Mouse (Mus musculus): ENCODE measurements around the gene Sult1c2.
"Not testable (repeated sequence)": the region's sequence is repeated elsewhere in the genome, so short reads cannot be mapped to it uniquely, and the experiment has no call there.

Gene Sult1c2

GRCm38 (mm10) chr17:53846206-53846605, at the start of gene Sult1c2:
Gene Sult1c2, minus strand, starts transcription at chr17:53846339.
- in situ Hi-C loops (cut with MboI; ENCODE audit: low pct_unique_long_range_greater_than_20kb in 1 of 2, low sequenced_read_pairs in 2 of 2, unreplicated experiment in 1 of 2), result no loop called here

- in situ Hi-C loops (cut with MboI; ENCODE audit: low pct_unique_long_range_greater_than_20kb in 1 of 2, low sequenced_read_pairs in 2 of 2, unreplicated experiment in 1 of 2), result not testable (repeated sequence)
Observed at GRCm38 (mm10) chr17:53879006-53879675, 33.0 kb upstream of the Sult1c2 start.

- in situ Hi-C loops (cut with MboI; ENCODE audit: low pct_unique_long_range_greater_than_20kb in 1 of 2, low sequenced_read_pairs in 2 of 2, unreplicated experiment in 1 of 2), result no loop called here
Observed at GRCm38 (mm10) chr17:53874433-53874832, 28.3 kb upstream of the Sult1c2 start.

GRCm38 (mm10) chr17:53872192-53872591, 26.1 kb upstream of the Sult1c2 start:
- in situ Hi-C loops (cut with MboI; ENCODE audit: low pct_unique_long_range_greater_than_20kb in 1 of 2, low sequenced_read_pairs in 2 of 2, unreplicated experiment in 1 of 2), result no loop called here

DNA sequence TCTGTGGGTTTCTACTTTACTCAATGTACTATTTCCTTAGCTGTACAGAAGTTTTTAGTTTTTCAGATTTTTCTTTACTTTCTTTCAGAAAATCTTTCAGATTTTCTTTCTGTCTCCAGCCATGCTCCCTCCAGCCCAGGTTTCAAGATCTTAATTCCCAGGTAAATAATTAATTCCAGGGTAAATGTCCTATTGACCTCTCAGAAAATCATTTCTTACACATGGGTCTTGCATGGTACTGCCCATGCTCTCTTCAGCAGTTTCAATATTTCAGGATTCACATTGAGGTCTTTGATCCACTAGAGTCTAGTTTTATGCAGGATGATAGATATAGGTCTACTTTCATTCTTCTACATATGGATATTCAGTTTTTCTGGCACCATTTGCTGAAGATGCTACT, 23.8 kb upstream of the Sult1c2 start:
- in situ Hi-C loops (cut with MboI; ENCODE audit: low pct_unique_long_range_greater_than_20kb in 1 of 2, low sequenced_read_pairs in 2 of 2, unreplicated experiment in 1 of 2), result no loop called here

- in situ Hi-C loops (cut with MboI; ENCODE audit: low pct_unique_long_range_greater_than_20kb in 1 of 2, low sequenced_read_pairs in 2 of 2, unreplicated experiment in 1 of 2), result no loop called here
Observed at GRCm38 (mm10) chr17:53865260-53865955, 19.3 kb upstream of the Sult1c2 start.

DNA sequence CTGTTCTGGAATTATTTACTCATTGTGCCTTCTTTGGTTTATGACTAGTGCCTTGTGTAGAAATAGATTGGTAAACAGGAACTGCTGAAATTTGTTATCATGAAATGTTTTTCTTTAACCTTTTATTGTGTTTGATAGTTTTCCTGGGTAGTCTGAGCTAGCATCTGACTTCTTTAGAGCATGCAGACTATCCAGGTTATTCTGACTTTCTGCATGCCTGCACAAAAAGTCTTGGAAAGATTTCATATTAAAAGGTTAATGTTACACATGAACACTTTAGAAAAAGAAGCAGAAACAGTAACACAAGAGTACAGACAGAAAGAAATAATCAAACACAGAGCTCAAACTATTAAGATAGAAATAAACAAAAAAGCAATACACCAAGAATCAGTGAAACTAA, 14.4 kb upstream of the Sult1c2 start:
- in situ Hi-C loops (cut with MboI; ENCODE audit: low pct_unique_long_range_greater_than_20kb in 1 of 2, low sequenced_read_pairs in 2 of 2, unreplicated experiment in 1 of 2), result no loop called here

GRCm38 (mm10) chr17:53854992-53855391, 8.9 kb upstream of the Sult1c2 start:
- in situ Hi-C loops (cut with MboI; ENCODE audit: low pct_unique_long_range_greater_than_20kb in 1 of 2, low sequenced_read_pairs in 2 of 2, unreplicated experiment in 1 of 2), result no loop called here

- in situ Hi-C loops (cut with MboI; ENCODE audit: low pct_unique_long_range_greater_than_20kb in 1 of 2, low sequenced_read_pairs in 2 of 2, unreplicated experiment in 1 of 2), result no loop called here
Observed at GRCm38 (mm10) chr17:53845796-53846195, 343 bp downstream of the Sult1c2 start.

DNA sequence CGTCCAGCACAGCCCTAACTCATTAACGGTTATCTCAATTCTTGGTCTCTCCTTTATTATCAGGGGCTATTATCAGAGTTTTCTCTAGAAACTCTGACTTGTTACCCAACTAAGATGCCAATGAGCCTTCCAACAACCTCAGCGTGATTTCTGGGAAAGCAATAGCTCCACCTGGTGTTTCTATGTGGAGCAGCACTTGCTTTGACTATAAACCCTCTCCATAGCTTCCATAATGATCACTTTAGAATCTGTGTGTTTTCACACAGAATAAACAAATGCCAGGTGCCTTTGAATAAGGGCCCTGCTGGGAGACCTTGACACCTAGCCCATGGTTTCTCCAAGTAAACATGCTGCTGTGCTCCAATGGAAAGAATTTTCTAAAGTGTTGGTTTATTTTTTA, 12.8 kb downstream of the Sult1c2 start:
- in situ Hi-C loops (cut with MboI; ENCODE audit: low pct_unique_long_range_greater_than_20kb in 1 of 2, low sequenced_read_pairs in 2 of 2, unreplicated experiment in 1 of 2), result loop anchor here (10.0 kb wide), 1 partner anchor 319 kb away; no protein-coding TSS in a partner anchor

GRCm38 (mm10) chr17:53803974-53804373, 42.2 kb downstream of the Sult1c2 start:
- in situ Hi-C loops (cut with MboI; ENCODE audit: low pct_unique_long_range_greater_than_20kb in 1 of 2, low sequenced_read_pairs in 2 of 2, unreplicated experiment in 1 of 2), result not testable (repeated sequence)

- in situ Hi-C loops (cut with MboI; ENCODE audit: low pct_unique_long_range_greater_than_20kb in 1 of 2, low sequenced_read_pairs in 2 of 2, unreplicated experiment in 1 of 2), result no loop called here
Observed at GRCm38 (mm10) chr17:53783381-53783780, 62.8 kb downstream of the Sult1c2 start.

Data from mouse embryonic stem cell (cell line).